Mouse (Mus musculus): ENCODE data around the gene Hist1h1c. TPM values are rescaled to one million over a fixed set of nuclear protein-coding genes. Genes with fewer than 3 reads are reported as not detected.

Hist1h1c gene
- polyA plus RNA-seq, 1 experiment from 2014 or later: 10.8 TPM

GRCm38 (mm10) chr13:23729192-23729525, 9.4 kb upstream of the Hist1h1c start:
- H3K9me3 ChIP-seq (ENCODE audit: control insufficient read depth, low read length): no peaks in the 10 kb centered on the region
- ATAC-seq: no peak
- H3K27ac ChIP-seq (ENCODE audit: low read depth, low read length): no peak overlapping the region
- no peak overlapping the region for H3K9ac ChIP-seq (ENCODE audit: low read depth, low read length)
- 92% methylated on average over 9 of the region's 9 CpGs for WGBS
- H3K4me2 ChIP-seq (ENCODE audit: low read length): no peak overlapping the region
- no peaks in the 10 kb centered on the region for H3K27me3 ChIP-seq (replicated peaks; ENCODE audit: control insufficient read depth, insufficient read depth, low read length)
- no peaks in the 10 kb centered on the region for H3K4me1 ChIP-seq (ENCODE audit: control insufficient read depth, insufficient read depth, low read depth, low read length)
- no peaks in the 10 kb centered on the region for H3K36me3 ChIP-seq (ENCODE audit: control insufficient read depth, insufficient read depth, low read length)
- H3K4me3 ChIP-seq (ENCODE audit: low read length): no peak overlapping the region

- WGBS: 96% methylated on average over 5 of the region's 5 CpGs
- no peak for ATAC-seq
- H3K9ac ChIP-seq (ENCODE audit: low read depth, low read length): no peak overlapping the region
- H3K27ac ChIP-seq (ENCODE audit: low read depth, low read length): no peak overlapping the region
- H3K4me2 ChIP-seq (ENCODE audit: low read length): no peak overlapping the region
- no peak overlapping the region for H3K4me3 ChIP-seq (ENCODE audit: low read length)
- H3K4me1 ChIP-seq (ENCODE audit: control insufficient read depth, insufficient read depth, low read depth, low read length): no peaks in the 10 kb centered on the region
- H3K9me3 ChIP-seq (ENCODE audit: control insufficient read depth, low read length): no peaks in the 10 kb centered on the region
- no peaks in the 10 kb centered on the region for H3K36me3 ChIP-seq (ENCODE audit: control insufficient read depth, insufficient read depth, low read length)
- no peaks in the 10 kb centered on the region for H3K27me3 ChIP-seq (replicated peaks; ENCODE audit: control insufficient read depth, insufficient read depth, low read length)
These were observed 8.9 kb upstream of the Hist1h1c start for GRCm38 (mm10) chr13:23729706-23730105.

- Histone ChIP-seq H3K27me3 (replicated peaks; ENCODE audit: control insufficient read depth, insufficient read depth, low read length) (no peaks in the 10 kb centered on the region), H3K9me3 (ENCODE audit: control insufficient read depth, low read length) (no peaks in the 10 kb centered on the region), H3K27ac (ENCODE audit: low read depth, low read length) (no peak overlapping the region), H3K9ac (ENCODE audit: low read depth, low read length) (no peak overlapping the region), H3K4me2 (ENCODE audit: low read length) (no peak overlapping the region), H3K4me3 (ENCODE audit: low read length) (no peak overlapping the region), H3K36me3 (ENCODE audit: control insufficient read depth, insufficient read depth, low read length) (no peaks in the 10 kb centered on the region), H3K4me1 (ENCODE audit: control insufficient read depth, insufficient read depth, low read depth, low read length) (no peaks in the 10 kb centered on the region)
- 38% methylated on average over 8 of the region's 8 CpGs for WGBS
- no peak for ATAC-seq
These were observed 8.1 kb upstream of the Hist1h1c start for GRCm38 (mm10) chr13:23730479-23730878.

GRCm38 (mm10) chr13:23732156-23732804, 6.3 kb upstream of the Hist1h1c start:
- Histone ChIP-seq H3K27ac (ENCODE audit: low read depth, low read length) (no peak overlapping the region), H3K4me3 (ENCODE audit: low read length) (no peak overlapping the region), H3K4me2 (ENCODE audit: low read length) (no peak overlapping the region), H3K4me1 (ENCODE audit: control insufficient read depth, insufficient read depth, low read depth, low read length) (no peaks in the 10 kb centered on the region), H3K9me3 (ENCODE audit: control insufficient read depth, low read length) (no peaks in the 10 kb centered on the region), H3K9ac (ENCODE audit: low read depth, low read length) (no peak overlapping the region), H3K27me3 (replicated peaks; ENCODE audit: control insufficient read depth, insufficient read depth, low read length) (no peaks in the 10 kb centered on the region), H3K36me3 (ENCODE audit: control insufficient read depth, insufficient read depth, low read length) (no peaks in the 10 kb centered on the region)
- no peak for ATAC-seq
- 23% methylated on average over 8 of the region's 8 CpGs for WGBS

GRCm38 (mm10) chr13:23737091-23737490, 1.5 kb upstream of the Hist1h1c start:
- WGBS: 86% methylated on average over 5 of the region's 5 CpGs
- Histone ChIP-seq H3K36me3 (ENCODE audit: control insufficient read depth, insufficient read depth, low read length) (no peaks in the 10 kb centered on the region), H3K9ac (ENCODE audit: low read depth, low read length) (no peak overlapping the region), H3K27me3 (replicated peaks; ENCODE audit: control insufficient read depth, insufficient read depth, low read length) (no peaks in the 10 kb centered on the region), H3K9me3 (ENCODE audit: control insufficient read depth, low read length) (no peaks in the 10 kb centered on the region), H3K4me1 (ENCODE audit: control insufficient read depth, insufficient read depth, low read depth, low read length) (peaks cover 9% of the 10 kb centered on the region), H3K27ac (ENCODE audit: low read depth, low read length) (no peak overlapping the region), H3K4me2 (ENCODE audit: low read length) (no peak overlapping the region), H3K4me3 (ENCODE audit: low read length) (no peak overlapping the region)
- ATAC-seq: no peak

- Histone ChIP-seq H3K9ac (ENCODE audit: low read depth, low read length) (peak overlapping the region; percentile 64), H3K27ac (ENCODE audit: low read depth, low read length) (peak overlapping the region; percentile 77), H3K4me2 (ENCODE audit: low read length) (peak overlapping the region; percentile 95), H3K27me3 (replicated peaks; ENCODE audit: control insufficient read depth, insufficient read depth, low read length) (no peaks in the 10 kb centered on the region), H3K4me3 (ENCODE audit: low read length) (peak overlapping the region; percentile 53), H3K4me1 (ENCODE audit: control insufficient read depth, insufficient read depth, low read depth, low read length) (peaks cover 9% of the 10 kb centered on the region), H3K9me3 (ENCODE audit: control insufficient read depth, low read length) (no peaks in the 10 kb centered on the region), H3K36me3 (ENCODE audit: control insufficient read depth, insufficient read depth, low read length) (no peaks in the 10 kb centered on the region)
- WGBS: 20% methylated on average over 4 of the region's 4 CpGs
- no peak for ATAC-seq
These were observed 567 bp upstream of the Hist1h1c start for GRCm38 (mm10) chr13:23738041-23738440.

- ATAC-seq: peak; percentile 96
- H3K27ac ChIP-seq (ENCODE audit: low read depth, low read length): peak overlapping the region; percentile 77
- no peaks in the 10 kb centered on the region for H3K36me3 ChIP-seq (ENCODE audit: control insufficient read depth, insufficient read depth, low read length)
- peaks cover 9% of the 10 kb centered on the region for H3K4me1 ChIP-seq (ENCODE audit: control insufficient read depth, insufficient read depth, low read depth, low read length)
- H3K4me3 ChIP-seq (ENCODE audit: low read length): peak overlapping the region; percentile 53
- under 1% methylated on average over 36 of the region's 39 CpGs for WGBS
- peak overlapping the region; percentile 95 for H3K4me2 ChIP-seq (ENCODE audit: low read length)
- no peaks in the 10 kb centered on the region for H3K9me3 ChIP-seq (ENCODE audit: control insufficient read depth, low read length)
- H3K9ac ChIP-seq (ENCODE audit: low read depth, low read length): peak overlapping the region; percentile 64
- H3K27me3 ChIP-seq (replicated peaks; ENCODE audit: control insufficient read depth, insufficient read depth, low read length): no peaks in the 10 kb centered on the region
These were observed 687 bp downstream of the Hist1h1c start for GRCm38 (mm10) chr13:23739069-23739921.

- WGBS: 1% methylated on average over 14 of the region's 14 CpGs
- ATAC-seq: peak; percentile 53; the same call in 1 of the 2 replicates
These were observed 1.3 kb downstream of the Hist1h1c start for GRCm38 (mm10) chr13:23739922-23740252.

GRCm38 (mm10) chr13:23740256-23740840, 1.7 kb downstream of the Hist1h1c start:
- peak; percentile 1; the same call in 1 of the 2 replicates for ATAC-seq
- Histone ChIP-seq H3K4me3 (ENCODE audit: low read length) (peak overlapping the region; percentile 53), H3K9ac (ENCODE audit: low read depth, low read length) (peak overlapping the region; percentile 64), H3K36me3 (ENCODE audit: control insufficient read depth, insufficient read depth, low read length) (no peaks in the 10 kb centered on the region), H3K27me3 (replicated peaks; ENCODE audit: control insufficient read depth, insufficient read depth, low read length) (no peaks in the 10 kb centered on the region), H3K9me3 (ENCODE audit: control insufficient read depth, low read length) (no peaks in the 10 kb centered on the region), H3K4me2 (ENCODE audit: low read length) (peak overlapping the region; percentile 95), H3K27ac (ENCODE audit: low read depth, low read length) (peak overlapping the region; percentile 77), H3K4me1 (ENCODE audit: control insufficient read depth, insufficient read depth, low read depth, low read length) (peaks cover 9% of the 10 kb centered on the region)
- WGBS: 31% methylated on average over 13 of the region's 13 CpGs

More at GRCm38 (mm10) chr13:23739922-23740252, 1.3 kb downstream of the Hist1h1c start:
- Histone ChIP-seq H3K9me3 (ENCODE audit: control insufficient read depth, low read length) (no peaks in the 10 kb centered on the region), H3K4me2 (ENCODE audit: low read length) (peak overlapping the region; percentile 95), H3K27ac (ENCODE audit: low read depth, low read length) (peak overlapping the region; percentile 77), H3K36me3 (ENCODE audit: control insufficient read depth, insufficient read depth, low read length) (no peaks in the 10 kb centered on the region), H3K27me3 (replicated peaks; ENCODE audit: control insufficient read depth, insufficient read depth, low read length) (no peaks in the 10 kb centered on the region), H3K9ac (ENCODE audit: low read depth, low read length) (peak overlapping the region; percentile 64), H3K4me1 (ENCODE audit: control insufficient read depth, insufficient read depth, low read depth, low read length) (peaks cover 9% of the 10 kb centered on the region), H3K4me3 (ENCODE audit: low read length) (peak overlapping the region; percentile 53)
